Mouse (Mus musculus): ENCODE data around the gene Olfr1344.
"Not testable (repeated sequence)": the region's sequence is repeated elsewhere in the genome, so short reads cannot be mapped to it uniquely, and the experiment has no call there.

Gene Olfr1344

DNA sequence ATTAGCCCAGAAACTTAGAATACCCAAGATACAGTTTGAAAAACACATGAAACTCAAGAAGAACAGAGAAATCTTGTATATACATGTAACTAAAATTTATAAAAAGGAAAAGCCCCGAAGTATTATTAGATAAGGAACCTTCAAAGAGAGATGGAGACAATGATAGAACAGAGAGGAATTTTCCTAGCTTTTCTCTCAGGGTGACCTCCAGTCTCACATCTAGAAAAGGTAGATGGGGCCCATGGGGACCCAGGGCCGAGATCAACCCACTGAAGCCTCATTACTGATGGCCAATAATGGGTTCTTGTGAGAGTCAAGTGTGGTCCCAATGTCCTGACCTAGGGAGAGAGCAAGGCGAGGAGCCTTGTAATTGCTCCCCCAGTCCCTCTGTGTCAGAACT lies at the start of gene Olfr1344:
Gene Olfr1344, plus strand, starts transcription at position 301 of the 400 bp plus-strand sequence.
- DNase-seq: no peak

DNA sequence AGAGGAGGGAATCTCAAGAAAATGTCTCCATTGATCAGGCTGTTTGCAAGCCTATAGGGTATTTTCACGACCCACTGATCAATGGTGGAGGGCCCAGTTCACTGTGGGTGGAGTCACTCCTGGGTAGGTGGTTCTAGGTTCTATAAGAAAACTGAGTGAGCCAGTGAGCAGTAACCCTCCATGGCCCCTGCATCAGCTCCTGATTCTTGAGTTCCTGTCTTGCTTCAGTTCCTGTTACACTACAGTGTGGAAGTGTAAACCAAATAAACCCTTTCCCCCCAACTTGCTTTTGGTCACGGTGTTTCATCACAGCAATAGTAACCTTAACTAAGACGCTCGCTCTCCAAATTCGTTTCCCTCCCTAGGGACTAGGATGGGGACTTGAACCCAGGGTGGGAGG lies 49.5 kb upstream of the Olfr1344 start:
- DNase-seq: no peak

DNA sequence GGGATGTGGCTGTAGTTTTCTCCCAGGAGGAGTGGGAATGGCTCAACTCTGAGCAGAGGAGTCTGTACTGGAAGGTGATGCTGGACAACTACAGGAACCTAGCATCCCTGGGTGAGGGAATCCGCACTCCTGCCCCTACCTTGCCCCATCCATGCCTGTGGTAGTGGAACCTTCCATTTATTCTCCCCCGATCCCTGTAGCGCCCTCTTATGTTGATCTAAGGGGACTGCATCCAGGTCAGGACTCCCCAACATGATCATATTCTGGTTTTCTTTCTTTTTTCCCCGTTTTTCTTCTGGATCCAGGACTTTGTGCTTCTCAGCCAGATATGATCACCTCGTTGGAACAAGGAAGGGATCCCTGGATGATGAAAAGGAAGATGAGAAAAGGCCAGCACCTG lies 49.0 kb upstream of the Olfr1344 start:
- DNase-seq: no peak

DNA sequence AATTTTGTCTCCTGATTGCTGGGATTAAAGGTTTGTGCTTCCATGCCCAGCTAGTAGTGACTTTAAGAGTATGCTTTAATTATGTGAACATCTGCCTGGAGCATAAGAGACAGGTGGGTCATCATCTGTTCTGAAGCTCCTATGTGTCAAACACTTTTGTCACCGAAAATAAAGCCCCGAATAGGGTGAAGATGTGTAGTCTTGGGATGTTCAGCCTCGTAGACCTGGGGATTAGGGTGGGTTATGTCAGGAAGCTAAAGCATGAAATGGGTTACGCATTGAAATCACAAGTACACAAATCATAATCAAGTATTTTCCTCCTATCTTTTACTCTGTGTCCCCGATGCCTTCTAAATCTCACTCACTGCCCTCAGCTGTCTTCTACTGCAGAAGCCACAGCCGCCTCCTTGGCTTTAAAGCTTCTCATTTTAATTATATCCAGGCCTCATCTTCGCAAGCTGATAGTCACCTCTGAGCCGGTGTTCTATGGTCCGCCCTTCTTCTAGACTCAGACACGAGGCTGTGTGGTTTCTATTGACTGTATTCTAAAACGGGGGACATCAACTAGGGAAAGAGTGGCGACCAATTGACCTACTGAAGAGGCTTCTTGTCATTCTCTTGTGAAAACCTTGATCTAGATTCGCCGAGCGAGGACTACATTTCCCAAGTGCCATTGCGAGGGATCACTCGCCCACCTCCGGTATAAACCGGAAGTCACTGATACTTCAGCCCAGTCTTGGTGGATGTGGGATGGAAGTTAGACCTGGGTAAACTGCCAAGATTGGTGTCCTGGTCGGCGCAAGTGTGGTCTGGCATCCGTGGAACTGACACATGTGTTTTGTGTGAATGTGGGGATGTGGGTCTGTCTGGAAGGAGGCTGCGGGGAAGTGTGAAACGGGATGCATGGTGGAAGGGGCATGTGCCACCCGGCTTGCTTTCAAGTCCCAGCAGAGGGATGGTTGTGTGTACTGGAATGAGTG lies 40.2 kb upstream of the Olfr1344 start, which contains the start of gene Smim17:
Gene Smim17, plus strand, starts transcription at position 720 of the 980 bp plus-strand sequence.
- peak; percentile 65 for DNase-seq

DNA sequence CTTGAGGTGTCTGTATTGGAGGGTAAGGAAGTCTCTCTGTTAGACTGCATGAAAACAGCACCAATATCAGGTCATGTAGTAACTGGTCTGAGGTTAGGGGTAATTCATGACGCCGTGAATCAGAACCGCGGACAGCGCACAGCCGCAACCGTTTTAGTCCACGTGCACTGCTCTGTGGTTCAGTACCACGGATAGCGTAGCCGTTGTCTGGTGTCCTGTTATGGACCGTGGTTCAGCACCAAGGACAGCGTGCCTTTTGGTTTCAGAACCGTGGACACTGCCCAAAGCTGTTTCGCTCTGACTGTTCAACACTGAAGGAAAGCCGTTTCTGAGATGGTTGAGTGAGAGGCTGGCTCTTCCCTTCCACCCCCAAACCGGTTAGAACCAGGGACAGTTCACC lies 28.4 kb upstream of the Olfr1344 start, which contains the start of gene Gm20715:
Gene Gm20715, plus strand, starts transcription at position 235 of the 400 bp plus-strand sequence.
- peak; percentile 73 for DNase-seq

DNA sequence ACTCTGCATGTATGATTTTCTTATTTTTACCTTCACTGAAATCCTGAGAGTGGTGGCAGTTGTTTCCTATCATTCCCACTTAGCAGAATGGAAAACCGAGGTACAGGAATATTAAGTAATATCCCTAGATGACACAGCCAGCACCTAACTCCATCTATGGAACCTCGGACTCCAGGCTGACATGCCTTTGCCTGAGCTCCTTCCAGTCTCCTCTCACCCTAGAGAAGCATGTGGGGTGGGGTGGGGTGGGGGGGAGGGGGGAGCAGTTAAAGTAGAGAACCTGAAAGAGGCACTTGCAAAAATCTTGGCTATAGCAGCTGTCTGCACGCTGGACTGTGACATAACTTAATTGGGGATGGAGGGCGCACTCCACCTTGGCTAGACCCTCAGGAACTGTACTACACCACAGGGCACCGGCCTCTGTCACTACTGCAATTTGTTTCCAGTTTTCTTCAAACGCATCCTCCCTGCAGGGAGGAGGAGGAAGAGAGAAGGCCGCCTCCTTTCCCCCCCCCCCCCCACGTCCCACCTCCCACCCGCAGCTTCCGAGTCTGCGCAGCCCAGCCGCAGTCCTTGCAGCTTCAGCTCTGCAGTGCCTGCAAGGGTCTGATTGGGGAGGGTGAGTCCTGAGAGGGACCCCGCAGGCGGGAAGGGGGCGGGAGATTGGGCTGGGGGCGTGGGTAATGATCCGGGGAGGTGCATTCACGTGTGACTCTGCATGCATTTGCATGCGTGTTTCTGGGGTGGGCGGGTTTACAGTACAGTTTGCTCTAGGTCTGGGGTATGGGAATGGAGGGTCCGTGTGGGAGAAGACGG lies 23.7 kb upstream of the Olfr1344 start:
- no peak for DNase-seq

DNA sequence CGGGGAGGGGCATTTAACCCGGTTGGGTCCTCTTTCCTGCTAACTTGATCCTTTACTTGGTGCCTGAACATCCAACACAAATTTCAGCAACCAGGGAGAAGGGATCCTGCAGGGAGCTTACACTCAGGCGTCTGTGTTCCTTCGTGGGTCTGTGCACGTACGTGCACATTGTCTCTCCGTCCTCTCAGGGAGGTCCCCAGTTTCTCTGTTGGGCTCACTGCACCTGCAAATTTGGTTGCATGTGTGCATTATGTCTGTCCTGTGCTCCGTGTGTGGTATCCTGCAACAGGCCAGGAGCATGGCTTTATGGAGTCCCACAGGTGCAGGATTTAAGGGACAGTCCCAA lies 23.1 kb upstream of the Olfr1344 start:
- no peak for DNase-seq

DNA sequence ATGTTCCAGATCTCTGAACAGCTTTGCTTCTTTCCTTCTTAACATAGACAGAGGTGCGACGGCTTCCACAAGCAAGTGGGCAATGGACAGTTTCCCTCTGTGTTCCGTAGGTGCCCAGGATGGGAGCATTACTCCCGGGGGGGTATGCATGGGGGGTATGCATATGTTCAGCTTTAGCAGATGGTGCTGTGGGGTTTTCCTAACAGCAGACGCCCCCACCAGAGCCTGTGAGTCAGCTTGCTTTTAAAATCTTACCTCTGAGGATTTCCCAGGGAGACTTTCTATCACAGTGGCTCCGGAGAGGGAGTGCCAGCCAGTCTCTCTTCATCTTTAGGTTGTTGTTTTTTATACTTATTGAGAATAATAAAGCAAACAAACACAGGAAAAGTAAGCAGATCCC lies 18.6 kb upstream of the Olfr1344 start:
- no peak for DNase-seq

DNA sequence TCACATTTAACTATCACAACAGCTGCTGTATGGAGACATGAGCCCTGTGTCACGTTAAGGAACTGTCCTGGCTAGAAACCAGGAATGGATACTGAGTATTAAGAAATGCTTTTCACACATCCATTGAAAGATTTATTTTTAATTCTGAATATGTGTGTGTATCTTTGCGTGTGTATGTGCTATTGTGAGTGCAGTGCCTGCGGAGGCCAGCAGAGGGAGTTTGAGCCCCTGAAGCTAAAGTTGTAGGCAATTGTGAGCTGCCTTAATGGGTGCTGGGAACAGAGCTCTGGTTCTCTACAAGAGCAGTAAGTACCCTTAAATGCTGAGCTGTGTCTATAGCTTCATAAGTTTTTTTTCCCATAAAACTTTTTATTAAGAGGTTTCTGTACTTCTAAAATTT lies 9.1 kb upstream of the Olfr1344 start:
- DNase-seq: no peak

DNA sequence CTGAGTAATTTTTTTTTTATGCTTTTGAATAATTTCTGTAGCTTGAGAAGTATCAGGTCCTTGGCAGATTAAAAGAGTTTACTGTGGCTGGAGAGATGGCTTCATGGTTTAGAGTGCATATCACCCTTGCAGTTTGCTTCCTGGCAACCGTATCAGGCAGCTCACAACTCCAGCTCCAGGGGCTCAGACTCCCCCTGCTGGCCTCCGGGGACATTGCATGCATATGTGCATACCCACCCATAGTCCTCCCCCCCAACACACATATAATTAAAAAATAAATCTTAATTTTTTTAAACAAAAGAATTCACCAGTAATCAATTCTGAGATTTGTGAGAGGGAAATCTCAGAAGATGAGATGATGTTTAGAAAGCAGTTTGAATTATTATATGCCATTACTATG lies 8.1 kb upstream of the Olfr1344 start:
- peak; percentile 53 for DNase-seq

DNA sequence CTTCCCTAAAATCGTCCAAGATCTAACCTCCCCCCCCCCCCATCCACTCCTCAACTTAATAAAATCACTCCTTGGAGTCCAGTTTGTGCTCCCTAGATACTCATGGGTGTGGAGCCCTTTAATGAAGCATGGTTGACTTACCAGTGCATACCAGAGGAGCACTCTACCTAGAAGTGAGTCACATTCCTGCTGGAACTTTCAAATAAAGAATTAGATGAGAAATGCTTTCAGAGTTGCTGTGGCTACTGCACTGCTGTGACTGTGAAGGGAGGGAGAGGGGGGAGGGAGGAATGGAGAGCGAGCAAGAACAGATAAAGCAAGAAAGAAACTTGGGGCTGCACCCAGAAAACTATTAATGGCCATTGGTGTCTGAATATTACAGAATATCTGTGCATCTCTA lies 2.7 kb downstream of the Olfr1344 start:
- no peak for DNase-seq

DNA sequence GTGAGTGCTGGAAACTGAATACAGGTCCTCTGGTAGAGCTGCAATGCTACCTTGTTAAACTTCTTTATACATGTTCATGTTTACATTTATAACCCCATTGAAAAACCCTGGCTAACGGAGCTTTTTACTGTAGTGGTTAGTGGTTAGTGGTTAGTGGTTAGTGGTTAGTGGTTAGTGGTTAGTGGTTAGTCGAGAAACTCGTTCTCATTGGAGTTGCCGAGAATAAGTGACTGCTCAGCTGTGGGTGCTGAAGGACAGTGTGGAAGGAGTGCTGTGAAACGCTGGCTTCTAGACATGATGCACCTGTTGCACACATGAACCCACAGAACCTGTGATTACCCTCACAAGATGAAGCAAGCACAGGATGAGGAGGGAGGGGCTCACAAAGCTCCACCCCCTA lies 9.3 kb downstream of the Olfr1344 start:
- no peak for DNase-seq

DNA sequence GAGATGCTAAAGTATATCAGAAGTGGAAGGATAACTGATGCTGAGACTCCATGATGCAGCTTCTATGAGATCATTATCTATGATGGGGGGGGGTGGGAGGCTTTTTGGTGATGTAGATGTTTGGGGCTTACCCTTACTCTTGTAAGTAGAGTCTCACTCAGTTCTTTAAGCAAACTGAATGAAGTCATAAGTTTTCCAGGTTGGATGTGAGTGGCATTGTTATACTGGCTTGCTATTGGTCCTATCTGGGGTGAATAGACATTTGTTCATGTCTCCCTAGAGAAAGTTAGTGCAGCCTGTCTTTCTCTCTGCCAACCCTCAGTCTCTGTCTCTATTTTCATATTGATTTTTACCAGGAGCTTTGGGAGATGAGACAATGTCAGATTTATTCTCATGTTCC lies 17.4 kb downstream of the Olfr1344 start, which contains the start of gene Olfr1336:
Gene Olfr1336, plus strand, starts transcription at position 301 of the 400 bp plus-strand sequence.
- DNase-seq: no peak

DNA sequence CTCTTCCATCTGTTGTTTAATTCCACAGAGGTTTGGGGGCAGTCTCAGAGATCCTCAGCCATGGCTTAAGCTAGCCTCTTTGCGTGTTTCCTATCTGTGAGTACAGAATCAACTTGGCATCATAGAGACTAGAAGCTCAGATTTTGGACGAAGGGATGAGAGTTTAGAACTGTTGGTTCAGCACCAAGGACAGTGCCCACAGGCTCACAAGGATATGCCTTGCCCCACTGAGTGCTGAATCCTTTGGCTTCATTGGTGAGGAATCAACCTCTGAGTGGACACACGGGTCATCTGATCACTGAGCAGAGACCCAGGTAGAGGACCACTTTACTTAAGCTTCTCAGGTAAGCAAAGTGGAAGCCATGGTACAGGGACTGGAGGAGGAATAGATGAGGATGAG lies 17.9 kb downstream of the Olfr1344 start:
- no peak for DNase-seq

DNA sequence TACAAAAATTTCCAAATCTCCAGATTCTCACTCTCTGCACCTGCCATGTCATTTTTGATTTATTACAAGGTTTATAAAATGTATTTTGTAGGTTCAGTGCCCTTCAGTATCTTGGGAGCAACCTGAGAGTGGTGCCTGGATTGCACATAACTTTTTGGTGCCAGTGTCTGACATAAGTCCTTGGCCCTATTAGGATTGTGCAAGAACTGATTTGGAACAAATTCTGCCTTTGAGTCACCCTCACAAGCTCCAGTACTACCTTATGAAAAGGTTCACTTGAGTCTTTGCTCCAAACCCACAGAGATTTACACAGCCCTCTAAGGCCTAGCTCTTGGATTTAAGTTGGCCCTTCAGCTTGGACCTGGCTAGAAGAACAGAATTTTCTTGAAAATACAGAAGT lies 28.5 kb downstream of the Olfr1344 start, which contains the start of gene Olfr1346:
Gene Olfr1346, plus strand, starts transcription at position 151 of the 400 bp plus-strand sequence.
- no peak for DNase-seq

DNA sequence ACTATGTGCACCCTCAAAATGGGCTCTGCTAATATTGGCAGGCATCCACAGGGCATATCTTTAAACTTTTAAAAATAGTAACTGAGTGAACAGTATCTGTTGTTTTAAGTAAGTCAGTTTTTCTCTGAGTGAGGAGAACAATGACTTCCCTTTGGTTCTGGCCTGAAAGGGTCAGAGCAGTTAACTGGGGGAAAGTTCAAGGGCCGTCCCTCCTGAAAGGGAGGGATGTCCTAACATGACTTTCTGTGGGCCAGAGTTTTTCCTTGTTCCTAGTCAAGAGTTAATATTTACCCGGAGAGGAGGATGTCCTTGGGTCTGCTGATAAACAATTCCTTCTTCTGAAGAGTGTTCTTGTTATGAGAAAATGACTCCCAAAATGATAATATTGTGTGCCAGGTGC lies 39.1 kb downstream of the Olfr1344 start:
- DNase-seq: not testable (repeated sequence)

DNA sequence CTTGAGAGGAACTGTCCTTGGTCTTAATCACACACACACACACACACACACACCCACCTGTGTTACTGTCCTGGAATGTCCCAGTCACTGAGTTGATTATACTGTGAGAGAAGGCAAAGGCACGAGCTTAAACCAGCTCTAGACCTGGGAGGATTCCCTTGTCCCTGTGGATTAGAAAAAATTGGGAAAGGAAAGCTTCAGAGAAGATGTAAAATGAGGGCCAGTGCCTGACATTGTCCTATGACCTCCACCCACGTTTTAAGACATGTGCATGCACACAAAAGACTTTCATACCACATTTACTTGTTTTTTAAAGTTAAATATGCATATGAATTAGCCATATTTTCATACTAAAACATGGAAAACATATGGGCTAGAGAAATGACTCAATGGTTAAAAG lies 48.4 kb downstream of the Olfr1344 start, which contains the start of gene Olfr5:
Gene Olfr5, minus strand, starts transcription at position 101 of the 400 bp plus-strand sequence.
- DNase-seq: no peak

Measured in thymus, postnatal 14 days (tissue).